Mouse (Mus musculus) cortical plate, adult 2 months (tissue): ENCODE measurements around the gene Tnfrsf13c.

Source experiments
- CTCF ChIP-seq: fragments of 200-500 bp; IDR thresholded peaks from 2 replicates; pipeline ENCODE4 v1.5.1; 2011; ENCODE audit warnings: mild to moderate bottlenecking, control low read depth, low read length; ENCODE audit not compliant: insufficient read depth; ENCODE audit errors: extremely low read depth
- POLR2A ChIP-seq: fragments of 200-500 bp; IDR thresholded peaks from 2 replicates; pipeline ENCODE4 v1.6.1; 2011; ENCODE audit warnings: mild to moderate bottlenecking, low read length, control low read depth; ENCODE audit not compliant: insufficient read depth; ENCODE audit errors: extremely low read depth

- no peak for TF ChIP-seq CTCF
- no peak for TF ChIP-seq POLR2A
Observed at GRCm38 (mm10) chr15:82230098-82230611, 6.0 kb upstream of the Tnfrsf13c start.
